Mouse (Mus musculus) C2C12 (cell line): ENCODE measurements around the gene Wfdc1.

Experiments used
- CEBPB ChIP-seq: IDR thresholded peaks from one replicate; pipeline ENCODE4 v1.6.1; 2011; ENCODE audit warnings: low read depth, mild to moderate bottlenecking, control low read depth, moderate library complexity
- CTCF ChIP-seq: IDR thresholded peaks from one replicate; pipeline ENCODE4 v1.5.1; 2011; ENCODE audit not compliant: control insufficient read depth, insufficient read depth, insufficient read length
- MAX ChIP-seq: IDR thresholded peaks from one replicate; pipeline ENCODE4 v1.6.1; 2011; ENCODE audit warnings: mild to moderate bottlenecking, control low read depth
- USF1 ChIP-seq: IDR thresholded peaks from one replicate; pipeline ENCODE4 v1.6.1; 2011; ENCODE audit warnings: low read depth, mild to moderate bottlenecking, control low read depth, moderate library complexity

DNA sequence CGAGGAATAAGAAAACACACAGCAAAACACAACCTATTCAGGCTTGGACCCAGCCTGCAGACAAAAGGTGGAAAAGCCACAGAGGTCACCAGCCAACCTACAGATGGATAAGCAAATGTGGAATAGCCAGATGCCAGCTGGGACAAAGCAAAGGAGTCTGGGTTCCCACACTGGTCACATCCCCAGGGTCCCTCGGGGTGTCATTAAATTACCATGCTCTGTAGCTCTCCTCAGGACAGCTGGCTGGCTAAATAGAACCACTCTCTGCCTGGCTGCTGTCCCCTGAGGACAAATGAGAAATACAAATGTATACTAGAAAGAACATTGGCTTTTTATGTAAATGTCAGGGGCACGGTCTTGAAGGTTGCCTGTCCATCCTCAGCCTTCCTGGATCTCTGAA, 35.3 kb upstream of the Wfdc1 start:
- no peak for TF ChIP-seq CEBPB
- TF ChIP-seq MAX = no peak
- no peak for TF ChIP-seq CTCF
- TF ChIP-seq USF1 = no peak
